Mouse (Mus musculus): ENCODE measurements around the gene Kdm5a.

DNA sequence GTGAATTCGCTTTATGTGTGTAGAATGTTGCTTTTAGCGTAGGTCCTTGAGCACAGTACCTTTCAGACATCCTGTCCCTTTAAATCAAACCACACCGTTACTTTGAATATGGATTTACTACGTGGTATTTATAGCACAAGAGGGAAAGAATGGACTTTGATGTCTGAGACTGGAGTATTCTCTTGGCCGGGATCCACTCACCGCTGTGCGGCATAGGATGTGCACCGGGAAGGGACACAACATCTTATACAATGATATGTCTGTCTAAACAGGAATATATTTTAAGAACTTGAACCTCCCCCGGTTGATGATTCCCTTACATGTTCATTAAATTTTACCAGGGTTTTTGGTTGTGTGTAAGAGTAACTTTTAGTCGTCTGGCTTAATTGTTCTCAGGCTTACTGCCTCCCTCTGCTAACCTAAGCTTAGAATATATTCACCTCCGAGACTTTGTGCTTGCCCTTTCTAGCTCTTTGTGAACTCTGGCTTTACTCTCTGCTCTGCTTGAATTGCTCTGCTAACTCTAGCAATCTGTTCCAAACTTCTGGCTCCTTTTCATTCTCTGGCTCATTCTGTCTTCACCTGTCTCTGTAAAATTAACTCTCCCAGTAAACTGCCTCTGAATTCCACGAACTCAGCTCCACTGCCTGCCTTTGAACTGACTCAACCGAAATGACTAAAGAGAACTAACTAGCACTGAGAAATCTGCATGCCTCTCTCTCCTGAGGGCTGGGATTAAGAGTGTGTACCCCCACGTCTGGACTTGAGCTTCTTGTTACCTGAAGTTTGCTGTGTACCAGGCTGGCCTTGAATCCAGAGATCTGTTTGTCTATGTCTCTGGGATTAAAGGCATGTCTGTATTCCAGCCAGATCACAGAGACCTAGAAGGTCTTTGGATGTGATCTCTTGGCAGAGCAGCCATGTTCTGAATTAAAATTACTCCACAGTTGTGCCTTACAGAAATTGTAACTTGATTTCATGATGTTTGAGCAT lies 79.7 kb downstream of the Kdm5a start:
- no peak for TF ChIP-seq CTCF (IDR thresholded peaks at IDR 0.05; ENCODE audit: extremely low read depth, insufficient read depth, low read length)
- no peak for TF ChIP-seq POLR2A (IDR thresholded peaks at IDR 0.05; ENCODE audit: extremely low read depth, insufficient read depth, low read length)
